Mouse (Mus musculus) G1E-ER4 (cell line): ENCODE results near the gene Taar7f. TPM values are rescaled to one million over a fixed set of nuclear protein-coding genes. Genes with fewer than 3 reads are reported as not detected.
"Not testable (repeated sequence)": the region's sequence is repeated elsewhere in the genome, so short reads cannot be mapped to it uniquely, and the experiment has no call there.

ENCODE experiments used
- GATA1 ChIP-seq: IDR thresholded peaks from one replicate; pipeline ENCODE4 v1.8.0; 2012; ENCODE audit warnings: low read length, inconsistent platforms
- polyA plus RNA-seq: library from polyadenylated mRNA; stranded (reverse); fragments of >175 nt; gene quantifications from 2 replicates; pipeline ENCODE4 v1.2.3, GENCODE M21; 2012

Taar7f gene
- polyA plus RNA-seq: not detected in 2 replicates

DNA sequence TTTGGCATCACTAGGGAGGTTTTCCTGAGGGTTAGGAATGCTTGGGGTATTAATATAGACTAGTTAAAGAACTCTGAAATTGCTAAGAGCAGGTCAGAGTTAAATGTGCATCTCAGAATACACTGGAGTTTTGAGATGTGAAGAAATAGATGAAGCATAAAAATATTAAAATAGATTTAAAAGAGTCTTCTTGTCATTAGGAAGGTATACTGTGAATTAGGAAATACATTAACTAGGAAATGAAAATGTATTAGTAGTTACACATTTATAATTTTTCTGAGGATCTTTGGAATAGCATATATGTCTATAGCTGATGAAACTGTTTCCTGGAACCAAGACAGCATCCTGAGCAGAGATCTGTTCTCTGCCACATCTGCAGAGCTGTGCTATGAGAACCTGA lies at the start of gene Taar7f:
Taar7f (plus strand) TSS at position 301 of the 400 bp plus-strand sequence.
- no peak for TF ChIP-seq GATA1

DNA sequence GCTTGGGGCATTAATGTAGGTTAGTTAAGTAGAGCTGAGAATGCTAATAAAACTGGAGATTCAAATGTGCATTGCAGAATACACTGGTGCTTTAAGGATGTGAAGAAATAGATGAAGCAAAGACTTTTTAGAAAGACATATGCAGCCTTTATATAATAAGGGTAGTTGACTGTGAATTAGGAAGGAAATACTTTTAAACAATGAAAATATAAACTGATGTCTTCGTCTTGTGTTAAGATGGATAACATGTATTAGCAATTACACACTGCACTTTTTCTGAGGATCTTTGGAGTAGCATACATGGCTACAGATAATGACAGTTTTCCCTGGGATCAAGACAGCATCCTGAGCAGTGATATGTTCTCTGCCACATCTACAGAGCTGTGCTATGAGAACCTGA lies 49.7 kb upstream of the Taar7f start, which contains the start of gene Taar7b:
Taar7b (plus strand) TSS at position 301 of the 400 bp plus-strand sequence.
- TF ChIP-seq GATA1: no peak

DNA sequence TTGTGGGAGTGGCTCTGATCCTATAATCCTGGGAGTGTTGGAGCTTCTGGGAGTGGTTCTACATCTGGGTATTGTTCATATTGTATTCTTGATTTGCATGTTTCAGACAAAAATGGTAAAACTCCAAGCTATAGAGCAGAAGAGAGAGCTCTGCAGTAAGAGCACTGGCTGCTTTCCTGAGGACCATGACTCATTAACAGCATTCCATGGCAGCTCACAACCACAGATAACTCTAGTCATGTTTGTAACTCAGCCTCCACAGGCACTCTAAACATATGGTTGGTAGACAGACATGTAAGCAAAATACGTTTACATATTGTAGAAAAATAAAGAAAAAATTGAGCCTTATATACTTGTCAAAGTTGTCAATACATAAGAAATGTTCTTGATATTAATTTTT lies 42.9 kb upstream of the Taar7f start:
- no peak for TF ChIP-seq GATA1

DNA sequence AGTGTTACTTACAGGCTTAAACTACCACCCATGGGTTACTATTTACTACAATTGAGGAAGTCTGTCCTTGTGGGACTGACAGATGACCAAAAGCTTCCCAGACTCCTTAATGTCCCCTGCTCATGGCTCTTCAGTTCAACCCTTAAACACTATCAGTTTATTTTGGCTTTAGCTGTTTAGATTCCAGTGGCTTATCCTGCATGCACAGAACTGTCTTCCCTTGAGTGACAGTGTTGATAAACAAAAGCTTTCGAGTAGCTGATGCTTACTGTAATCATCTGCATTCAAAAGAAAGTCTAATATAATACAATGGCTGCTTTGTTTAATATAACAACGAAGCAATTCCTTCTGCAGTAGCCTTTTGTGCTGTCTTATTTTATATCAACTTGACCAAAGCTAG lies 42.3 kb upstream of the Taar7f start:
- no peak for TF ChIP-seq GATA1

DNA sequence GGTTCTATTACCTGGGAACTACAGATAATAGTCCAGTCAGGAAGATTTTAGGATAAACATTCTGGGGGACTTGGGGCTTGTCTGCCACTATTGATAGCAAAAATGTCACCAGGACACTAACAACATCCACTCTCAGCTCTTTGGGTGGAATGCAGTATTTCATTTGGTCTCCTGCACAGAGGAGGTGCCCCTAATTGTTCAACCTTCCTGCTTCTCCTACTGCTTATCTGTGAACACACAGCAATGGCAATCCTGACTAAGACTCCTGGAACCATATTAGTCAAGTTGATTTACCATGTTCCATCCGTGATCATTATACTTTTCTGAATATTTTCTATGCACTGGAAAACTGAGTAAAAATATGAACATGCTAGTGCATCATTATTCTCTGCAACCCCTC lies 41.2 kb upstream of the Taar7f start:
- no peak for TF ChIP-seq GATA1

DNA sequence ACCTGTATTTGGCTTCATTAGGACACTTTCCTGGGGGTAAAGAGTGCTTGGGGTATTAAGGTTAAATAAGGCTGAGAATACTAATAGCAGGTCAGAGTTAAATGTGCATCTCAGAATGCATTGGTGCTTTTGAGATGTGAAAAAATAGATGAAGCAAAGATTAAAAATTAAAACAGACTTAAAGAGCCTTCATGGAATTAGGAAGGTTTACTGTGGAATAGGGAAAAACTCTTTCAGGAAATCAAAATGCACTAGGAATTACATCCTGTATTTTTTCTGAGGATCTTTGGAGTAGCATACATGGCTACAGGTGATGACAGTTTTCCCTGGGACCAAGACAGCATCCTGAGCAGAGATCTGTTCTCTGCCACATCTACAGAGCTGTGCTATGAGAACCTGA lies 22.4 kb upstream of the Taar7f start, which contains the start of gene Taar7d:
Taar7d (plus strand) TSS at position 301 of the 400 bp plus-strand sequence.
- TF ChIP-seq GATA1: no peak

DNA sequence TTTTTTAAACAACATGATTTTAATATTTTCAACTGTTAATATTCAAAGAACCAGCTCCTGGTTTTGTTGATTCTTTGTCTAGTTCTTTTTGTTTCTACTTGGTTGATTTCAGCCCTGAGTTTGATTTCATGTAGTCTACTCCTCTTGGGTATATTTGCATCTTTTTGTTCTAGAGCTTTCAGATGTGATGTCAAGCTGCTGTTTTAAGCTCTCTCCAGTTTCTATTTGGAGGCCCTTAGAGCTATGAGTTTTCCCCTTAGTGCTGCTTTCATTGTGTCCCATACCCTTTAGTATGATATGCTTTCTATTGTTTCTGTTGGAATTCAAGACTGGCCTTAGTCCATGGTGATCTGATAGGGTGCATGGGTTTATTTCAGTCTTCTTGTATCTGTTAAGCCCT lies 18.0 kb upstream of the Taar7f start:
- TF ChIP-seq GATA1: no peak

DNA sequence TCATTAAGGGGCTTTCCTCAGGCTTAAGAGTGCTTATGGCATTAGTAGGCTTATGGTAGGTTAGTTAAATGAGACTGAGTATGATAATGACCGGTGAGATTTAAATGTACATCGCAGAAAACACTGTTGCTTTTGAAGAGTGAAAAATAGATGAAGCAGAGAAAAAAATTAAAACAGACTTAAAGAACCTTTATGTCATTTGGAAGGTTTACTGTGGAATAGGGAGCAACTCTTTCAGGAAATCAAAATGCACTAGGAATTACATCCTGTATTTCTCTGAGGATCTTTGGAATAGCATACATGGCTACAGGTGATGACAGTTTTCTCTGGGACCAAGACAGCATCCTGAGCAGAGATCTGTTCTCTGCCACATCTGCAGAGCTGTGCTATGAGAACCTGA lies 12.0 kb upstream of the Taar7f start, which contains the start of gene Taar7e:
Taar7e (plus strand) TSS at position 301 of the 400 bp plus-strand sequence.
- TF ChIP-seq GATA1: no peak

DNA sequence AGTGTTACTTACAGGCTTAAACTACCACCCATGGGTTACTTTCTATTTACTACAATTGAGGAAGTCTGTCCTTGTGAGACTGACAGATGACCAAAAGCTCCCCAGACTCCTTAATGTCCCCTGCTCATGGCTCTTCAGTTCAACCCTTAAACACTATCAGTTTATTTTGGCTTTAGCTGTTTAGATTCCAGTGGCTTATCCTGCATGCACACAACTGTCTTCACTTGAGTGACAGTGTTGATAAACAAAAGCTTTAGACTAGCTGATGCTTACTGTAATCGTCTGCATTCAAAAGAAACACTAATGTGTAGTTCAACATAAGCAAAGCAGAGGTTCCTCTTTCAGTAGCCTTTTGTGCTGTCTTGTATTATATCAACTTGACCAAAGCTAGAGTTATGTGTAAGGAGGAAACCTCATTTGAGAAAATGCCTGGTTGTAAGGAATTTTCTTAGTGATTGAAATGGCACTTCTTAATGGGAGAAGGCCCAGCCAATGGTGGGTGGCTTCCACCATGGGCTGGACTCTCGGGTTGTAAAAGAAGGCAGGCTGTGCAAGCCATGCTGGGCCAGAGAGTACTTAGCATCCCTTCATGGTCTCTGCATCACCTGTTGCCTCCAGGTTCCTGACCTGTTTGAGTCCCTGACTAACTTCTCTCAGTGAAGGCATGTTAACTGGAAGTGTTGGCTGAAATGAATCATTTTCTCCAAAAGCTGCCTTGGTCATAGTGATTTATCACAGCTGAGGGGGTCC lies 9.0 kb upstream of the Taar7f start:
- no peak for TF ChIP-seq GATA1

DNA sequence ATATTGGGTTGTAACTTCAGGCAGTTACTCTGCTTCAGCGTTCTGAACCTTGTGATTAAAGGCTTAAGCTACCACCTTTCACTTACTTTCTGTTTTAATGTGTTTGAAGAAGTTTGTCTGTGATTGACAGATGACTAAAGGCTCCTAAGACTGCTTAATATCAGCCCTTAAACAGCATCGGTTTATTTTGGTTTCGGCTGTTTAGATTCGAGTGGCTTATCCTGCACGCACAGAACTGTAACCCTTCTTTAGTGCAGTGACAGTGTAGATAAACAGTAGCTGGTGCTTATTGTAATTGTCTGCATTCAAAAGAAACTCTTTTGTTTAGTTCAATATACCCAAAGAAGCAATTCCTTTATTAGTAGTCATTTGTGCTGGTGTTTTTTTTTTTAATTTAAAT lies 2.7 kb downstream of the Taar7f start:
- TF ChIP-seq GATA1: no peak

DNA sequence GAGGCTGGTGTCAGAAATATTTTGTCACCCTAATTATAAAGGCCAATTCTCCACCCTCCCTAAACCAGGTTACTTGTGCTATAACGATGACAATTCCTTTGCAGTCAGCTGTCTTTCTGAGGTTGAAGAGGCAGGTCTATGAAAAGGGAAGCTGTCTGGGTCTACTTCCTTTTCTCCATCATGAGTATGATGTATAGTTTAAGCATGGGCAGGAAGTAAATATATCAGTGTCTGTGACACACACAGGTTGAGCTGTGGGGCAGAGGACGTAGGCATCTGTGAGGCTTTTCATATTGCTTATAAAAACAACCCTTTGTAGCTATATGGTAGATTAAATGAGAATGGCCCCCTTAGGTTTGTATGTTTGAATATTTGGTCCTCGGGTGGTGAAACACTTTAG lies 9.7 kb downstream of the Taar7f start:
- TF ChIP-seq GATA1: no peak

DNA sequence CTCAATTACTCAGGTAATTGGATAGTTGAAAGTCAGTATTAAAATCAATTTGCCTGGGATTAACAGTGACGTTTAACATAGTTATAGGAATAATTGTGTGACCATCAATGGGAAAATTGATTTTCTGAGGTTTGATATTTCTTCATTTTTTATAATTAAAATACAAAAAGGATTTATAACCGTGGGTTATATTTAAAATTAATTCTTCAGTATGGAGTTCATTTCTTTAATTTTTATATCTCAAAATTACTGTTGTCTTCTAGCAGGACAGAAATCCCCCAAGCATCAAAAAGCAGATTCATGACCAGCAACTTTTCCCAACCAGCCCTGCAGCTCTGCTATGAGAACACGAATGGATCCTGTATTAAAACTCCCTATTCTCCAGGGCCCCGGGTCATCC lies 26.9 kb downstream of the Taar7f start, which contains the start of gene Taar8a:
Taar8a (plus strand) TSS at position 301 of the 400 bp plus-strand sequence.
- TF ChIP-seq GATA1: not testable (repeated sequence)

DNA sequence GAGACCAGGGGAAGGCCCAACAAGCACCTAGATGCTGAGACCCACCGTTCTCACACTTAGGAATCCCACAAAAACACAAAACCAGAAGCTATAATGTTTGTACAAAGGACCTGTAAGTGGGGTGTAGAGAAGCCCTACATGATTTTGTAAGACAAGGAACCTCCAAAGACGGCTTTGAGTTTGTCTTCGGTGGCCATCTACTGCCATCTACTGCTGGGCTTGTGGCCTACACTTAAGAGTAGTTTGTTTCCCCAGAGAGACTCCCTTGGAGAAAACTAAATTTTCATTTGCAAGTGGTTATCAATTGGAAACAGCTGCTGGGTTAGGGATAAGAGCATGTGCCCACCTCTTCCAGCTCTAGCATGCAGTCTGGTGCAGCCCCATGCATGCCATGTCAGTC lies 30.9 kb downstream of the Taar7f start:
- TF ChIP-seq GATA1: no peak

DNA sequence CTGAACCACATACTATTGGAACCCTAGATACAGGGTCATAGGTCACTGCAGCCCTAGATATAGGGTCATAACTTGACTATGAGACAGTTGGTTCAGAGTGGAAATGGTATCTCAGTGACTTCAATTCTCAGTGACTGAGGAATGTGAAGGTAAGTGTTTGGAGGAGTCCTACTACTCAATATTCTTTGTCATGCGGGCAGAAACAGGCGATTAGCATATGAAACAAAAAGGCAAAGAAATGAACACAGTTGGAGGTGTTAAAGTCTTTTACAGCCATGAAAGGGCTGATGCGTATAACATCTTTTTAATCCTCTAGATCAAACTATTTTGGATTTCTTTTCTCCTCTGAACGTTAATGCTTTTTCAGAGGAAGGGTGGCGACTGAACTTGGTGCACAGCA lies 36.6 kb downstream of the Taar7f start:
- no peak for TF ChIP-seq GATA1

DNA sequence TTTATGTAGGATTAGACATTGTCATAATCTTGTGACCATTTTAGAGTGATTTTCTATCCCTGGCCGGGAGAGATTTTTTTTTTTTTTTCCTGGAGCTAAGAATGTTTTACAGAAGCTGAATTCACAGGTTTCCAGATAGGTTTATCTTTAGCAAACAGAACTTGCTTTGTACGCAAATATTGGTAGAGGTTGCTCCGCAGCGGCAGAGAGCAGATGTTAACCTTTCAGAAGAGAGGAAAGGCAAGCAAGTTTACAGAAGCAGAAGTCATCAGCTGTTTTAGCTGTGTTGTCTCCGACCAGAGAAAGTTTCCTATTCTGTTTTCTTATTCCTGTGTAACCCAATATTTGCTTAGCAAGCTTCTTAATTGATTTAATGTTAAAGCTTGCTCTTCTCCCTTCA lies 37.2 kb downstream of the Taar7f start:
- no peak for TF ChIP-seq GATA1

DNA sequence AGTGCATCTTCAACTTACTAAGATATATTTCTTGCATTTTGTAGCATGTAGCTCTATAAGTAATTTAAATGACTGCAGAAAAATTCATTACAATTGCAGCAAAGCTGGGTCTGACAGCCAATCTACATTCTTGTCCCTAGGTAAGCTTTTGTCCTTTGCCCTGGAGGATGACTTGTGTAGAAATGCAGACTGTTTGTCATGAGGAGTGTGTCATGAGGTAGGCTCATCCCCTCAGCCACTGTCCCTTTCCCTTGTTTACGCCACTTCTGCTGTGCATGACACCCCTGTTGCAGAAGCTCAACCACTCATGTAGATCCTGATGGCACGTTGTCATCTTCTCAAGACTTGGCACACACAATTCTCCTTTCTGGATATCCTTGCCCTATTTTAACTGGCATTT lies 37.9 kb downstream of the Taar7f start:
- no peak for TF ChIP-seq GATA1

DNA sequence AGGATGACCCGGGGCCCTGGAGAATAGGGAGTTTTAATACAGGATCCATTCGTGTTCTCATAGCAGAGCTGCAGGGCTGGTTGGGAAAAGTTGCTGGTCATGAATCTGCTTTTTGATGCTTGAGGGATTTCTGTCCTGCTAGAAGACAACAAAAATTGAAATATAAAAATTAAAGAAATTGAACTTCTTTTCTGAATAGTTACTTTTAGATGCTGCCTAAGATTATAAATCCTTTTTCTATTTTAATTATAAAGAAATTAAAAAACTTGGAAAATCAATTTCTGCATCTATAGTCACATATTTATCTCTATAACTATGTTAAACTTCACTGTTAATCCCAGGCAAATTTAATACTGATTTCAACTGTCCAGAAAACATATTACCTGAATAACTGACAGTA lies 42.9 kb downstream of the Taar7f start, which contains the start of gene Taar8b:
Taar8b (minus strand) TSS at position 101 of the 400 bp plus-strand sequence.
- no peak for TF ChIP-seq GATA1

Other genes starting within 250 kb of the Taar7f start
- gene Vnn3, start 198.0 kb upstream of the Taar7f start, polyA plus RNA-seq: not detected in 2 replicates
- gene Vnn1, start 154.8 kb upstream of the Taar7f start, polyA plus RNA-seq: not detected in 2 replicates
- gene Taar1, start 129.2 kb upstream of the Taar7f start, polyA plus RNA-seq: not detected in 2 replicates
- gene Taar2, start 110.9 kb upstream of the Taar7f start, polyA plus RNA-seq: not detected in 2 replicates
- gene Taar3, start 100.0 kb upstream of the Taar7f start, polyA plus RNA-seq: not detected in 2 replicates
- gene Taar4, start 89.0 kb upstream of the Taar7f start, polyA plus RNA-seq: not detected in 2 replicates
- not detected in 2 replicates for gene Taar5, start 78.8 kb upstream of the Taar7f start, polyA plus RNA-seq
- gene Taar6, start 63.9 kb upstream of the Taar7f start, polyA plus RNA-seq: not detected in 2 replicates
- gene Taar7a, start 56.0 kb upstream of the Taar7f start, polyA plus RNA-seq: not detected in 2 replicates
- gene Taar7b, start 49.6 kb upstream of the Taar7f start, polyA plus RNA-seq: not detected in 2 replicates
- not detected in 2 replicates for gene Taar7d, start 22.3 kb upstream of the Taar7f start, polyA plus RNA-seq
- not detected in 2 replicates for gene Taar7e, start 11.9 kb upstream of the Taar7f start, polyA plus RNA-seq
- not detected in 2 replicates for gene Taar8a, start 27.0 kb downstream of the Taar7f start, polyA plus RNA-seq
- gene Taar8b, start 42.8 kb downstream of the Taar7f start, polyA plus RNA-seq: not detected in 2 replicates
- not detected in 2 replicates for gene Taar8c, start 52.4 kb downstream of the Taar7f start, polyA plus RNA-seq
- not detected in 2 replicates for gene Taar9, start 60.0 kb downstream of the Taar7f start, polyA plus RNA-seq
- gene Stx7, start 99.8 kb downstream of the Taar7f start, polyA plus RNA-seq: 34.6 and 43.1 TPM in 2 replicates
- gene Moxd1, start 174.0 kb downstream of the Taar7f start, polyA plus RNA-seq: not detected in 2 replicates